Mouse (Mus musculus) MEL (cell line): ENCODE measurements around the gene Vstm2l.

Experiments used
- CTCF ChIP-seq, 3 experiments: IDR thresholded peaks in 2 of 3; conservative IDR thresholded peaks in 1 of 3; 2 replicates each; pipeline ENCODE4 v1.5.1; 2011 to 2012; ENCODE audit warnings: low read length in 3 of 3, low read depth in 2 of 3, mild to moderate bottlenecking in 2 of 3, improper control_type of control experiment in 1 of 3, inconsistent platforms in 1 of 3, mixed read lengths in 1 of 3, moderate library complexity in 1 of 3; ENCODE audit not compliant: control insufficient read depth in 1 of 3, insufficient read depth in 1 of 3, poor library complexity in 1 of 3, severe bottlenecking in 1 of 3
- EP300 ChIP-seq, 2 experiments: IDR thresholded peaks; 2 replicates each; pipeline ENCODE4 v1.6.1; 2011; ENCODE audit warnings: improper control_type of control experiment in 2 of 2, low read length in 2 of 2, low read depth in 1 of 2, mild to moderate bottlenecking in 1 of 2
- GATA1 ChIP-seq: IDR thresholded peaks from 2 replicates; pipeline ENCODE4 v1.6.1; 2011; ENCODE audit warnings: low read depth, low read length, improper control_type of control experiment
- NRF1 ChIP-seq: IDR thresholded peaks from 2 replicates; pipeline ENCODE4 v1.6.1; 2014; ENCODE audit warnings: low read depth, mild to moderate bottlenecking, inconsistent platforms, low read length, improper control_type of control experiment, moderate library complexity; ENCODE audit not compliant: poor library complexity, insufficient read depth, severe bottlenecking
- POLR2A ChIP-seq, 2 experiments: IDR thresholded peaks; 2 replicates each; pipeline ENCODE4 v1.6.1; 2011 to 2012; ENCODE audit warnings: low read length in 2 of 2, mild to moderate bottlenecking in 2 of 2, control low read depth in 1 of 2, improper control_type of control experiment in 1 of 2, low read depth in 1 of 2, moderate library complexity in 1 of 2; ENCODE audit not compliant: control insufficient read depth in 1 of 2, insufficient read depth in 1 of 2, poor library complexity in 1 of 2
- POLR2AphosphoS2 ChIP-seq: IDR thresholded peaks from 2 replicates; pipeline ENCODE4 v1.6.1; 2011; ENCODE audit warnings: low read length, improper control_type of control experiment
- TBP ChIP-seq: IDR thresholded peaks from 2 replicates; pipeline ENCODE4 v1.8.0; 2011; ENCODE audit warnings: low read depth, low read length, improper control_type of control experiment
- USF1 ChIP-seq: IDR thresholded peaks from 2 replicates; pipeline ENCODE4 v1.6.1; 2014; ENCODE audit warnings: low read depth, mild to moderate bottlenecking, inconsistent platforms, low read length, improper control_type of control experiment, moderate library complexity

GRCm38 (mm10) chr2:157875111-157875510 lies 39.3 kb upstream of the Vstm2l start:
- no peak for TF ChIP-seq POLR2AphosphoS2
- TF ChIP-seq CTCF (IDR thresholded peaks at IDR 0.05 in 2 of 3, conservative IDR thresholded peaks at IDR 0.05 in 1 of 3; ENCODE audit: control insufficient read depth in 1 of 3, insufficient read depth in 1 of 3, low read depth in 2 of 3, low read length in 3 of 3, poor library complexity in 1 of 3, severe bottlenecking in 1 of 3), result no peak
- no peak for TF ChIP-seq TBP
- no peak for TF ChIP-seq NRF1
- TF ChIP-seq POLR2A (IDR thresholded peaks at IDR 0.05; ENCODE audit: control insufficient read depth in 1 of 2, insufficient read depth in 1 of 2, low read depth in 1 of 2, low read length in 2 of 2, poor library complexity in 1 of 2), result no peak
- no peak for TF ChIP-seq USF1
- no peak for TF ChIP-seq EP300 (IDR thresholded peaks at IDR 0.05; ENCODE audit: low read depth in 1 of 2, low read length in 2 of 2)
- TF ChIP-seq GATA1, result no peak
